In genomic region chr7:54565569-54566179, GRCm38 (mm10) we compare ENCODE assay signal across 15 mouse cellular contexts.
DNase-seq lines count a peak whose midpoint lies in the region; ATAC-seq lines count a peak whose summit lies in the region.
"Had no signal": no experiment of that assay in that cellular context is flagged by ENCODE, and none has a peak within 500 bp of the region (broad histone marks: within the 10 kb centered on the region; RNA-seq: fewer than 3 reads in every experiment).

No protein-coding gene starts in this region.

- intact Hi-C loops in heart, postnatal 25 days (cut with DNase I): no loop called here

- no peak overlapping the region for H3K4me3 ChIP-seq in midbrain, embryonic 12.5 days
- H3K4me3 ChIP-seq in midbrain, embryonic 16.5 days (ENCODE audit: low read depth, low read length): no peak overlapping the region
- H3K4me3 ChIP-seq in forebrain, embryonic 14.5 days (ENCODE audit: low read depth, low read length): no peak overlapping the region
- no peak overlapping the region for H3K4me3 ChIP-seq in hindbrain, embryonic 15.5 days
- H3K4me3 ChIP-seq: embryonic facial prominence, embryonic 13.5 days; heart, embryonic 12.5 days had no signal

- H3K27ac ChIP-seq in midbrain, embryonic 12.5 days (replicated peaks): no peak overlapping the region
- no peak overlapping the region for H3K27ac ChIP-seq in midbrain, embryonic 16.5 days (ENCODE audit: low read length)
- H3K27ac ChIP-seq in forebrain, embryonic 14.5 days (ENCODE audit: low read depth, low read length): no peak overlapping the region
- H3K27ac ChIP-seq in hindbrain, embryonic 15.5 days (replicated peaks): no peak overlapping the region
- H3K27ac ChIP-seq: embryonic facial prominence, embryonic 13.5 days; macrophage; stomach, postnatal 0 days had no signal

- 0 out of 2 replicates have a peak, but pooled peaks cover 3% of the 10 kb centered on the region for H3K4me1 ChIP-seq in midbrain, embryonic 12.5 days
- no peaks in the 10 kb centered on the region for H3K4me1 ChIP-seq in midbrain, embryonic 16.5 days (ENCODE audit: control insufficient read depth, insufficient read depth, low read length)
- H3K4me1 ChIP-seq in forebrain, embryonic 14.5 days (ENCODE audit: control insufficient read depth, insufficient read depth, low read length): no peaks in the 10 kb centered on the region
- no peaks in the 10 kb centered on the region for H3K4me1 ChIP-seq in hindbrain, embryonic 15.5 days (replicated peaks)
- H3K4me1 ChIP-seq: embryonic facial prominence, embryonic 13.5 days; heart, embryonic 12.5 days had no signal

- DNase-seq in forebrain, embryonic 14.5 days (ENCODE audit: low spot score): peak; percentile 56
- peak; percentile 50 for DNase-seq in retina, embryonic 14.5 days (ENCODE audit: low spot score)
- DNase-seq in ovary, postnatal 36 days (ENCODE audit: low spot score): no peak
- no peak for DNase-seq in heart, postnatal 25 days (ENCODE audit: low spot score)
- DNase-seq: cerebellum, adult 18-20 months; heart, postnatal 36 days; lung, adult 2 months had no signal

- ATAC-seq in midbrain, embryonic 12.5 days (ENCODE audit: low FRiP score, low read depth): peak; percentile 49; the same call in 1 of the 2 replicates
- ATAC-seq in midbrain, embryonic 16.5 days: no peak
- ATAC-seq in forebrain, embryonic 14.5 days: peak; percentile 84
- ATAC-seq in hindbrain, embryonic 15.5 days (ENCODE audit: low FRiP score, low read depth): peak; percentile 51; the same call in 1 of the 2 replicates
- ATAC-seq: intestine, postnatal 0 days had no signal

- H3K27me3 ChIP-seq in midbrain, embryonic 12.5 days: no peaks in the 10 kb centered on the region
- no peaks in the 10 kb centered on the region for H3K27me3 ChIP-seq in midbrain, embryonic 16.5 days (ENCODE audit: control insufficient read depth, insufficient read depth, low read depth, low read length)
- H3K27me3 ChIP-seq in forebrain, embryonic 14.5 days (replicated peaks; ENCODE audit: control insufficient read depth, insufficient read depth, low read length): no peaks in the 10 kb centered on the region
- no peaks in the 10 kb centered on the region for H3K27me3 ChIP-seq in hindbrain, embryonic 15.5 days
- H3K27me3 ChIP-seq: embryonic facial prominence, embryonic 13.5 days; heart, embryonic 12.5 days had no signal

- H3K4me2 ChIP-seq in midbrain, embryonic 12.5 days (replicated peaks): no peak overlapping the region
- H3K4me2 ChIP-seq in midbrain, embryonic 16.5 days (ENCODE audit: low read length): no peak overlapping the region
- no peak overlapping the region for H3K4me2 ChIP-seq in forebrain, embryonic 14.5 days (ENCODE audit: low read length)
- no peak overlapping the region for H3K4me2 ChIP-seq in hindbrain, embryonic 15.5 days
- H3K4me2 ChIP-seq: embryonic facial prominence, embryonic 13.5 days; heart, embryonic 12.5 days had no signal

- no peak overlapping the region for H3K9ac ChIP-seq in midbrain, embryonic 12.5 days (replicated peaks)
- no peak overlapping the region for H3K9ac ChIP-seq in midbrain, embryonic 16.5 days (ENCODE audit: low read depth, low read length)
- H3K9ac ChIP-seq in forebrain, embryonic 14.5 days (ENCODE audit: low read length): no peak overlapping the region
- no peak overlapping the region for H3K9ac ChIP-seq in hindbrain, embryonic 15.5 days
- H3K9ac ChIP-seq: embryonic facial prominence, embryonic 13.5 days; heart, embryonic 12.5 days had no signal

- H3K9me3 ChIP-seq in midbrain, embryonic 12.5 days: no peaks in the 10 kb centered on the region
- H3K9me3 ChIP-seq in midbrain, embryonic 16.5 days (replicated peaks; ENCODE audit: control insufficient read depth, low read length, poor library complexity, severe bottlenecking): no peaks in the 10 kb centered on the region
- H3K9me3 ChIP-seq in forebrain, embryonic 14.5 days (replicated peaks; ENCODE audit: control insufficient read depth, low read length): no peaks in the 10 kb centered on the region
- no peaks in the 10 kb centered on the region for H3K9me3 ChIP-seq in hindbrain, embryonic 15.5 days
- H3K9me3 ChIP-seq: embryonic facial prominence, embryonic 13.5 days; heart, embryonic 12.5 days had no signal

- 60% methylated on average over 3 of the region's 3 CpGs for WGBS in midbrain, embryonic 12.5 days
- 49% methylated on average over 3 of the region's 3 CpGs for WGBS in midbrain, embryonic 16.5 days
- 18% methylated on average over 3 of the region's 3 CpGs for whole genome bisulfite sequencing in forebrain, embryonic 14.5 days
- 40% methylated on average over 3 of the region's 3 CpGs for WGBS in hindbrain, embryonic 15.5 days

- H3K36me3 ChIP-seq in midbrain, embryonic 12.5 days: no peaks in the 10 kb centered on the region
- H3K36me3 ChIP-seq in midbrain, embryonic 16.5 days (ENCODE audit: control insufficient read depth, insufficient read depth, low read length): no peaks in the 10 kb centered on the region
- H3K36me3 ChIP-seq in forebrain, embryonic 14.5 days (ENCODE audit: control insufficient read depth, insufficient read depth, low read length): no peaks in the 10 kb centered on the region
- no peaks in the 10 kb centered on the region for H3K36me3 ChIP-seq in hindbrain, embryonic 15.5 days
- H3K36me3 ChIP-seq: embryonic facial prominence, embryonic 13.5 days; heart, embryonic 12.5 days had no signal

Comparison
In these comparisons a context has a peak if more than half of its experiments do, and no peak if none do; other contexts are left out.
1. DNase-seq: peak in forebrain, embryonic 14.5 days (single experiment) and retina, embryonic 14.5 days (single experiment); none in ovary, postnatal 36 days (single experiment) and heart, postnatal 25 days (single experiment).